Mouse (Mus musculus) forebrain, embryonic 14.5 days (tissue): Measurements from ENCODE around the gene Mast4. TPM values are rescaled to one million over a fixed set of nuclear protein-coding genes. Genes with fewer than 3 reads are reported as not detected.

ENCODE experiments used
- ATAC-seq: fragments of 200-750 bp; cut with Nextera tagmentation; 2 replicates; pipeline ENCODE4 v1.8.0; 2017; ENCODE audit warnings: mild to moderate bottlenecking, moderate library complexity
- DNase-seq: peaks from one replicate; pipeline ENCODE4 v3.0.0-alpha.2; 2015; ENCODE audit warnings: low spot score
- H3K27ac ChIP-seq: fragments of 300-500 bp; sonication (generic); 2 replicates; pipeline ENCODE4 v1.5.1; 2014; ENCODE audit warnings: low read depth, mild to moderate bottlenecking, control low read depth, low read length, moderate library complexity
- H3K27me3 ChIP-seq: fragments of 300-500 bp; sonication (generic); replicated peaks from 2 replicates; pipeline ENCODE4 v1.6.1; 2014; ENCODE audit warnings: low read length, control low read depth, mixed read lengths; ENCODE audit not compliant: control insufficient read depth, insufficient read depth
- H3K36me3 ChIP-seq: fragments of 300-500 bp; sonication (generic); 2 replicates; pipeline ENCODE4 v1.6.1; 2014; ENCODE audit warnings: low read length, control low read depth; ENCODE audit not compliant: control insufficient read depth, insufficient read depth
- H3K4me1 ChIP-seq: fragments of 300-500 bp; sonication (generic); 2 replicates; pipeline ENCODE4 v1.6.1; 2014; ENCODE audit warnings: antibody characterized with exemption, low read length, control low read depth; ENCODE audit not compliant: control insufficient read depth, insufficient read depth
- H3K4me2 ChIP-seq: fragments of 300-500 bp; sonication (generic); 2 replicates; pipeline ENCODE4 v1.6.1; 2014; ENCODE audit warnings: mild to moderate bottlenecking, control low read depth, low read length
- H3K4me3 ChIP-seq: fragments of 300-500 bp; sonication (generic); 2 replicates; pipeline ENCODE4 v1.5.1; 2014; ENCODE audit warnings: low read depth, low read length, control low read depth
- H3K9ac ChIP-seq: fragments of 300-500 bp; sonication (generic); 2 replicates; pipeline ENCODE4 v1.6.1; 2014; ENCODE audit warnings: mild to moderate bottlenecking, low read length, control low read depth, moderate library complexity
- H3K9me3 ChIP-seq: fragments of 300-500 bp; sonication (generic); replicated peaks from 2 replicates; pipeline ENCODE4 v1.6.1; 2016; ENCODE audit warnings: low read length, control low read depth, mixed read lengths; ENCODE audit not compliant: control insufficient read depth
- WGBS: fragments of 180-500 bp; shearing (Covaris S2); extraction: QIAGEN DNeasy Blood & Tissue Kit; methylation state at CpG from one replicate; pipeline ENCODE4 v1.1.7; 2014; 5-methylcytosine and 5-hydroxymethylcytosine counted together
- polyA plus RNA-seq: library from polyadenylated mRNA; unstranded; fragments of >200 nt; fragmentation: Nextera tagmentation; extraction: Ambion mirVana; gene quantifications from 2 replicates; pipeline ENCODE4 v1.2.1, GENCODE M21; 2014

The Mast4 gene
- polyA plus RNA-seq, 1 experiment from 2014 or later: 11.7 TPM

GRCm38 (mm10) chr13:103219999-103220398 is 114.3 kb downstream of the Mast4 start:
- H3K9ac ChIP-seq: no peak overlapping the region
- H3K9me3 ChIP-seq: no peaks in the 10 kb centered on the region
- 38% methylated on average over 2 of the region's 2 CpGs for WGBS
- no peak for ATAC-seq
- no peak overlapping the region for H3K4me3 ChIP-seq
- no peak overlapping the region for H3K27ac ChIP-seq
- no peak for DNase-seq
- no peak overlapping the region for H3K4me2 ChIP-seq
- H3K27me3 ChIP-seq: no peaks in the 10 kb centered on the region
- no peaks in the 10 kb centered on the region for H3K36me3 ChIP-seq
- H3K4me1 ChIP-seq: no peaks in the 10 kb centered on the region

DNA sequence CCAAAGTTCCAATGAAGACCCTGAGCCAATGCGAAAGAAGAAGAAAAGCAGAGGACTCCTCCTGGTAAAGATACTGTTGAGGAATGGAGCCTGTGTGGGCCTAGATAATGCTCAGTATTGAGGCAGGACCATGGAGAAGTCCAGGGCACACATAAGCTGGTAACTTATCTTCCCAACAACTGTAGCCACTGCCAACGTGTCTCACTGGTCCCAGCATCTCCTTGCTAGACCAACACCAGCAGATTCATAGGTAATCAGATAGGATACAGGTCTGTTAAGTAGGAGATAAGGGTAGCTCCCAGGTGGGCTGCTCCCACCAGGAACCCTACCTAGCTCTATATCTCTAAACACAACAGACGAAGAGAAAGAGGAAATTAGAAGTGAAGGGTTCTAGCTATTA is 116.8 kb downstream of the Mast4 start:
- ATAC-seq (no peak), DNase-seq (no peak)
- 87% methylated on average over 3 of the region's 3 CpGs for WGBS
- Histone ChIP-seq H3K9me3 (no peaks in the 10 kb centered on the region), H3K9ac (no peak overlapping the region), H3K27ac (no peak overlapping the region), H3K4me2 (no peak overlapping the region), H3K4me3 (no peak overlapping the region), H3K36me3 (no peaks in the 10 kb centered on the region), H3K27me3 (no peaks in the 10 kb centered on the region), H3K4me1 (no peaks in the 10 kb centered on the region)

DNA sequence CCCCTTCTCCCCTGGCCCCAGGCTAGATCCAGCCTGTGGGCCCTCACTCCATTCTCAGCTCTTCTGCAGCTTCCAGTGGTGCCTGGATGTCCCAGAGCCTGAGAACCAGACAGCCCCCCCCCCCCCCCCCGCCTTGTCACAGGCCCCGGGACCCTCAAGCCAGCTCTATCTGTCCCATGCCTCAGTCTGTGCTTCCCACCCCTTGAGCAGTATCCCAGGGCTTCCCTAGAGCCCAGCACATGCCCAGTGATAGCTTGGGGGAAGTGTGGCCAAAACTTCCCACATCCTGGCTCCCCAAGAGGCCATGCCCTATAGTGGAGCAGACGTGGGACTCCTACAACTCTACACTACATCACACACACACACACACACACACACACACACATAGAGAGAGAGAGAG is 119.8 kb downstream of the Mast4 start:
- Histone ChIP-seq H3K27ac (no peak overlapping the region), H3K9me3 (no peaks in the 10 kb centered on the region), H3K9ac (no peak overlapping the region), H3K4me3 (no peak overlapping the region), H3K27me3 (no peaks in the 10 kb centered on the region), H3K4me1 (no peaks in the 10 kb centered on the region), H3K36me3 (no peaks in the 10 kb centered on the region), H3K4me2 (no peak overlapping the region)
- ATAC-seq (no peak), DNase-seq (no peak)
- 100% methylated on average over 2 of the region's 3 CpGs for WGBS

DNA sequence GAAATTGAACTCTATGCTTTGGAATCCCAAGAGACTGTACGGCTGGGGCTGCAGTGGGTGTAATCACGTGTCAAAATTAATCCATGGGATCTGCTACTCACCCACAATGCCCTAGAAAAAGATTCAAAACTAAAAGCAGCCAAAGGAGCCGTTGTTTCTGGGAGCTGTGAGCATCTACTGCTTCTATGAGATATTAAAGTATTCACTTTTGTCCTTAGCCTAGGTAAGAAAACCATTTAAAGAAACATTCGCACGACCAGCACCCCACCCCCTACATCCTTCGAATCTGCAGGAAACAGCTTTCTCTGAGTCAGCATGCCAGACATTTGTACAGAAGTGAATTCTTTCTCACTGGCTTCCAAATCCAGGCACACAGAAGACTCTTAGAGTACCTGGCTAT is 122.3 kb downstream of the Mast4 start:
- DNase-seq (no peak), ATAC-seq (no peak)
- no peak overlapping the region for H3K4me3 ChIP-seq
- H3K4me2 ChIP-seq: no peak overlapping the region
- H3K9ac ChIP-seq: no peak overlapping the region
- no peaks in the 10 kb centered on the region for H3K4me1 ChIP-seq
- H3K27ac ChIP-seq: no peak overlapping the region
- H3K9me3 ChIP-seq: no peaks in the 10 kb centered on the region
- no peaks in the 10 kb centered on the region for H3K27me3 ChIP-seq
- no peaks in the 10 kb centered on the region for H3K36me3 ChIP-seq
- 83% methylated on average over 6 of the region's 6 CpGs for WGBS

DNA sequence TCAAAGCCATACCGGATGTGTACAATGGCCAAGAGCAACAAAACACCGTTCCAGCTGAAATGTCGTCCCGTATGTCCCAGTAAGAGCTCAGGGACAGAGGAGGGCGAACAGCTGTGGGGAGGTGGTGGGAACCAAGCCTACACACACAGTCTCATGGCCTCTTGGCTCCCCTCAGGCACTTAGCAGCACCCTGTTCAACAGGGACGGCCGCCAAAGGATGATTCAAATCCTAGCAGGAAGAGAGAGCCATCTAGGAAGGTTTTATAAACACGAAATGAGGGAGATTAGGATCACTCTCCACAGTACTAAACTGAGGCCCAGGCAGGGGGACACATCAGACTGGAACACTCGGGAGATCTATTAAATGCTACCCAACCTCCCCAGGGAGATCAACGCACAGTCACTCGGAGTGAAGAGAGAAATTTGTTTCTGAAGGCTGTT is 122.8 kb downstream of the Mast4 start:
- Histone ChIP-seq H3K4me2 (no peak overlapping the region), H3K4me3 (no peak overlapping the region), H3K9me3 (no peaks in the 10 kb centered on the region), H3K27ac (no peak overlapping the region), H3K27me3 (no peaks in the 10 kb centered on the region), H3K9ac (no peak overlapping the region), H3K36me3 (no peaks in the 10 kb centered on the region), H3K4me1 (no peaks in the 10 kb centered on the region)
- 83% methylated on average over 11 of the region's 11 CpGs for WGBS
- ATAC-seq (no peak), DNase-seq (no peak)

- Histone ChIP-seq H3K27me3 (no peaks in the 10 kb centered on the region), H3K4me3 (no peak overlapping the region), H3K9me3 (no peaks in the 10 kb centered on the region), H3K27ac (no peak overlapping the region), H3K4me1 (no peaks in the 10 kb centered on the region), H3K36me3 (no peaks in the 10 kb centered on the region), H3K9ac (no peak overlapping the region), H3K4me2 (no peak overlapping the region)
- 84% methylated on average over 4 of the region's 4 CpGs for WGBS
- DNase-seq: no peak
- ATAC-seq: no peak
These were observed 123.6 kb downstream of the Mast4 start for GRCm38 (mm10) chr13:103210746-103211145.

DNA sequence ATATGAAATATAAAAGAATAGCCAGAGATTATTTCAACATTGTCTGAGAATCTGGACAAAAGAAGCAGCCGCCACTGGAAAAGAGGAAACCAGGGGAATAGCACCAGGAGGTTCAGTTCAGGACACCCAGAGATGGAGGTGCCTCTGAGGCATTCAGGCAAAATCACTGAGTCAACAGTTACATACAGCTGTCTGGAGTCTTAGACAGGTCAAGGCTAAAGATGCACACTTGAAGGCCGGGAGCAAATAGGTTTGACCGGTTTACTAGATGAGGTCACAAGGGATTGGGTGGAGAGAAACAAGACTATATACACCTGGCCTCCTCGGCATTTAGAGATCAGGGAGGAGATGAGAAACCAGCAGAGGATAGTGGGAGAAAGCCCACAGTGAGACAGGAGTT is 127.1 kb downstream of the Mast4 start:
- Histone ChIP-seq H3K27me3 (no peaks in the 10 kb centered on the region), H3K9me3 (no peaks in the 10 kb centered on the region), H3K27ac (no peak overlapping the region), H3K9ac (no peak overlapping the region), H3K36me3 (no peaks in the 10 kb centered on the region), H3K4me3 (no peak overlapping the region), H3K4me2 (no peak overlapping the region), H3K4me1 (no peaks in the 10 kb centered on the region)
- DNase-seq (no peak), ATAC-seq (no peak)
- WGBS: 92% methylated on average over 4 of the region's 4 CpGs

- Histone ChIP-seq H3K27me3 (no peaks in the 10 kb centered on the region), H3K4me1 (no peaks in the 10 kb centered on the region), H3K4me3 (no peak overlapping the region), H3K36me3 (no peaks in the 10 kb centered on the region), H3K27ac (no peak overlapping the region), H3K9me3 (no peaks in the 10 kb centered on the region), H3K9ac (no peak overlapping the region), H3K4me2 (no peak overlapping the region)
- no peak for ATAC-seq
- no peak for DNase-seq
- 81% methylated on average over 9 of the region's 9 CpGs for WGBS
These were observed 127.7 kb downstream of the Mast4 start for GRCm38 (mm10) chr13:103206644-103207043.

DNA sequence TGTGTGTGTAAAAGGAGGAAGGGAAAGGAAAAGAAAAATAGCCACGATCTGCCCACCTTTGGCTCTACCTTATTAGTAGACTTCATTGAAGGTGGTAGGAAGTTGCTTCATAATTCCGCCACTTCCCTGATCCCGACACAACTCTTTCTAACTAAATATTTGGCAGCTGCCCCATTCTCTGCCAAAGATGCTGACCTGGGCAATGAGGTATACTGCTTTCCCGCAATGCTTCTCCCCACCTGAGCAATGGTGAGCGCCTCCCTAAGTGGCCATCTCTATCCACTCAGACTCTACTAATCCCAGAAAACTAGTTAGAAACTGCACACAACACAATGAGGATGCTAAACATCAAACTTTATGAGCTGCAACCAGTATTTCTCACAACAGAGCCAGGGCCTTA is 129.1 kb downstream of the Mast4 start:
- Histone ChIP-seq H3K4me1 (no peaks in the 10 kb centered on the region), H3K4me2 (no peak overlapping the region), H3K4me3 (no peak overlapping the region), H3K9ac (no peak overlapping the region), H3K9me3 (no peaks in the 10 kb centered on the region), H3K27me3 (no peaks in the 10 kb centered on the region), H3K27ac (no peak overlapping the region), H3K36me3 (no peaks in the 10 kb centered on the region)
- 95% methylated on average over 5 of the region's 5 CpGs for WGBS
- DNase-seq (no peak), ATAC-seq (no peak)
